Mouse (Mus musculus) megakaryocyte, embryonic 14.5 days (primary cell): Measurements from ENCODE around the gene Gpr35. TPM values are rescaled to one million over a fixed set of nuclear protein-coding genes. Genes with fewer than 3 reads are reported as not detected.

ENCODE experiments used
- H3K27me3 ChIP-seq: replicated peaks from 2 replicates; pipeline ENCODE3; 2012; ENCODE audit warnings: inconsistent platforms
- H3K36me3 ChIP-seq: replicated peaks from 2 replicates; pipeline ENCODE3; 2012; ENCODE audit warnings: low read length, inconsistent platforms, mixed read lengths
- H3K4me1 ChIP-seq: 2 replicates; pipeline ENCODE4 v1.6.1; 2012; ENCODE audit warnings: inconsistent platforms
- H3K4me3 ChIP-seq: replicated peaks from 2 replicates; pipeline ENCODE3; 2012; ENCODE audit warnings: moderate library complexity, mild to moderate bottlenecking, inconsistent platforms
- H3K9me3 ChIP-seq: 2 replicates; pipeline ENCODE4 v1.6.1; 2012; ENCODE audit warnings: inconsistent platforms
- FLI1 ChIP-seq: IDR thresholded peaks from 2 replicates; pipeline ENCODE4 v1.6.1; 2012; ENCODE audit warnings: low read length, inconsistent platforms, mixed read lengths
- GATA1 ChIP-seq: IDR thresholded peaks from 3 replicates; pipeline ENCODE4 v1.6.1; 2012; ENCODE audit warnings: mixed read lengths, low read length, inconsistent platforms, borderline replicate concordance
- polyA plus RNA-seq: library from polyadenylated mRNA; stranded (reverse); fragments of >175 nt; gene quantifications from 2 replicates; pipeline ENCODE4 v1.2.3, GENCODE M21; 2012; ENCODE audit warnings: low replicate concordance; ENCODE audit not compliant: insufficient read depth

Gene Gpr35
- polyA plus RNA-seq, 1 experiment, result 1.1 TPM

DNA sequence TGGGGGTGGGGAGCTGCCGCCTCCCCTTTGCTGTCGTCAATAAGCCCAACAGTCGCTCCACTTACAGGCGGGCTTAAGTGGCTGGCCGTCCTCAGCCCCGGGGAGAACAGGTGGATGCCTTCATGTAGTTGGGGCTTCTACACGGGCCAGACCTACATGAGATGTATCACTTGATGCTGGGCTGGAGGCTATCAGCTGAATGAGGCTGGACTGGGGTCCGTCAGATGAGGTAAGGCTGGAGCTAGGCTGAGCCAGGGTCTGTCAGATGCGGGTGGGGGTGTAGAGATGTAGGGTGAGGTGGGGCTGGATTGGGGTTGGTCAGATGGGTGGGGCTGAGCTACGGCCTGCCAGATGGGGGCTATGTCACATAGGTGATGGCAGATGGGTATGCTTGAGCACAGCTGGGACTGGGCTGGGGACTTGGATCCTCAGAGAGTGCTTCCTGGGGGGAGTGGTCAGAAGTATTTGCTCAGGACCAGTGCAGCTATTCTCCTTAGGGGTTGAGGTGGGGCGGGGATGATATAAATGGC is 28.5 kb downstream of the Gpr35 start:
- no peak overlapping the region for H3K4me3 ChIP-seq
- no peaks in the 10 kb centered on the region for H3K9me3 ChIP-seq
- H3K36me3 ChIP-seq, result peaks cover 3% of the 10 kb centered on the region
- H3K4me1 ChIP-seq, result peaks cover 48% of the 10 kb centered on the region
- TF ChIP-seq FLI1 (no peak), GATA1 (no peak)
- H3K27me3 ChIP-seq, result peaks cover 61% of the 10 kb centered on the region

DNA sequence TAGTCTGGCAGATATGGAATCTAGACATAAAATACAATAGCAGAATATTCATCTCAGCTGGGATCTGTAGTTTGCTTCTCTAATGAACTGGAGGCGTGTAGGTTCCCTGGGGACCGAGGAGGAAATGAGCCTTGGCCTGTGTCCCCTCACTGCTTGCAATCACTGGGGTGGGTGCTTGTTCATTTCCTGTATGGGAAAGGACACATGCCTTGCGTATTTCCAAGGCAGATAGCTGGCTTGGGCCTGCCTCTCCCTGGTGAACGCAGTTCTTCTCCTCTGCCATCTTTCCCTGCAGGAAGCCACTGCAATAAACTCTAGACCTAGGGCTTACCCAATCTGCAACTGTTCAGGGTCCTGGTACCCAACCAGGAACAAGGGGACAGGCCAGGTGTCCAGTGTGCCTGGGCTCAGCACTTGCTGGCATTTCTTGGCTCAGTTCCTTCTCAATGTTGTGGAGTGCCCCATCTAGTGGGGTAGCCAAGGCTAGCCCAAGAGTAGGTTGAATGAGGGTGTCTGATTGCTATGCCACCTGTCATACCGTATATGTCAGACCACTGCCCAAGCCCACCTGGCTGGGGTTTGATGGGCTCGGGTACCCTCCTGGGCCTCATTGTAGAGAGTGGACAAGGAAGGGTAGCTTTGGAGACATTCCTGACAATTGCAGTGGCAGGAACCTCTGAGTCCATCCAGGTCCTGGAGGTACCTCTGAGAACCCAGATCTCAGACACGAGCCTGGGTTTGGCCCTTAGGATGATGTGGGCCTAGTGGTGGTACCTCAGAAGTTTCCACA is 30.6 kb downstream of the Gpr35 start:
- H3K27me3 ChIP-seq, result peaks cover 58% of the 10 kb centered on the region
- TF ChIP-seq FLI1 (no peak), GATA1 (no peak)

GRCm38 (mm10) chr1:92982931-92983605 is 32.4 kb downstream of the Gpr35 start:
- no peaks in the 10 kb centered on the region for H3K9me3 ChIP-seq
- H3K27me3 ChIP-seq, result peaks cover 47% of the 10 kb centered on the region
- no peak overlapping the region for H3K4me3 ChIP-seq
- TF ChIP-seq GATA1, result no peak
- no peak for TF ChIP-seq FLI1
- peaks cover 41% of the 10 kb centered on the region for H3K4me1 ChIP-seq
- peaks cover 3% of the 10 kb centered on the region for H3K36me3 ChIP-seq

More for the DNA sequence above, 30.6 kb downstream of the Gpr35 start:
- H3K4me1 ChIP-seq, result peaks cover 48% of the 10 kb centered on the region
- H3K36me3 ChIP-seq, result peaks cover 3% of the 10 kb centered on the region
- H3K4me3 ChIP-seq, result no peak overlapping the region
- H3K9me3 ChIP-seq, result no peaks in the 10 kb centered on the region

- TF ChIP-seq FLI1 (no peak), GATA1 (no peak)
- peaks cover 40% of the 10 kb centered on the region for H3K27me3 ChIP-seq
- H3K9me3 ChIP-seq, result no peaks in the 10 kb centered on the region
Measured at GRCm38 (mm10) chr1:92984999-92985398, 34.3 kb downstream of the Gpr35 start.

GRCm38 (mm10) chr1:92988894-92989293 is 38.2 kb downstream of the Gpr35 start:
- Histone ChIP-seq H3K27me3 (peaks cover 34% of the 10 kb centered on the region), H3K9me3 (no peaks in the 10 kb centered on the region), H3K4me1 (no peaks in the 10 kb centered on the region), H3K36me3 (no peaks in the 10 kb centered on the region), H3K4me3 (no peak overlapping the region)
- no peak for TF ChIP-seq FLI1
- no peak for TF ChIP-seq GATA1

More at GRCm38 (mm10) chr1:92984999-92985398, 34.3 kb downstream of the Gpr35 start:
- H3K4me3 ChIP-seq, result no peak overlapping the region
- H3K36me3 ChIP-seq, result peaks cover 3% of the 10 kb centered on the region
- H3K4me1 ChIP-seq, result peaks cover 25% of the 10 kb centered on the region

- H3K9me3 ChIP-seq, result no peaks in the 10 kb centered on the region
Measured at GRCm38 (mm10) chr1:92989891-92990290, 39.2 kb downstream of the Gpr35 start.

DNA sequence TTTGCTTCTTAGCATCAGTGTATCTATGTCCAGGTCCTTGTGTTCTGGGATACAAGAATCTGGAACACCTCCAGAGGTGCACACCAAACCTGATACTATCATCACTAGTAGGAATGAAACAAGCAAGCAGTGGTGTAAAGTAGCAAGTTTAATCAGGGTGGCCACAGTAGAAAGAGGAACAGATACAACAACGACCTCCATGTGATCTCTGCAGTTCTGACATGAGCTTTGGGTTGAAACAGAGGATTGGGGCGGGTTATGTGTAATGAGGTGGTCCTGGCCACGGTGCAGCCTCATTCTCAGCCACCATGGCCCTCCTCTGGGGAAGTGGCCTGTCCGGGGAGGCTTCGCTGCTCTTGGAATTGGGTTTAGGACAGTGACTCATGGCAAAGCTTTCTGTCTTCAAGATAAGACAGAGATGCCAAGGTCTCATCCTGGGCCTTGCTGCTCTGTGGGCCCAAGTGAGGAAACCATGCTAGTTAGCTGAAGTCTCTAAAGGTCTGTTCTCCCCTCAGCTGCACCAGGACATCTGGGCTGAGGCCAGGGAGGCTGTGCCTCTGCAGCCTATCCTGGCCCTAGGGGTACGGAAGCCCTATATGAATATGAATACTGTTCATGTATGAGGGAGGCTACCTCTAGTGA is 41.7 kb downstream of the Gpr35 start:
- TF ChIP-seq GATA1 (no peak), FLI1 (no peak)
- peaks cover 41% of the 10 kb centered on the region for H3K27me3 ChIP-seq
- no peaks in the 10 kb centered on the region for H3K4me1 ChIP-seq
- H3K9me3 ChIP-seq, result no peaks in the 10 kb centered on the region
- no peak overlapping the region for H3K4me3 ChIP-seq
- no peaks in the 10 kb centered on the region for H3K36me3 ChIP-seq

More at GRCm38 (mm10) chr1:92989891-92990290, 39.2 kb downstream of the Gpr35 start:
- Histone ChIP-seq H3K27me3 (peaks cover 38% of the 10 kb centered on the region), H3K4me3 (no peak overlapping the region), H3K4me1 (no peaks in the 10 kb centered on the region), H3K36me3 (no peaks in the 10 kb centered on the region)
- no peak for TF ChIP-seq GATA1
- TF ChIP-seq FLI1, result no peak

DNA sequence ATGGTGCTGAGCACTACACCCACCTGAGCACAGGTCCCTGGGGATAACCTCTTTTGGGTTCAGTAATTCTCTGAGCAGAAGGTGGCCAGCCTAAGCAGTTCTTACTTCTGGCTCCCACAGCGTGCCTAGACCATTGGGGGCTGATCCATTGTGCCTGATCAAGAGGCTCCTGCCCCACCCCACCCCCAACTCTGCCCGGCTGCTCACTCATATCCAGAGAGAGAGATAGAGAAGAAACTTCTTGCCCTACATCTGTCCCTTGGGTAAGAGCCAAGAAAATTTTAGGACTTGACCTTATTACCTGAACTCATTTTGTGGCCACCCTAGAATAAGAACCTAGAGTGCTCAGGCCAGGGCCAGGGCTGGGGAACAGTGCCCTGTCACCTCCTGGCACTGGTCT is 42.2 kb downstream of the Gpr35 start:
- Histone ChIP-seq H3K9me3 (no peaks in the 10 kb centered on the region), H3K4me3 (no peak overlapping the region), H3K4me1 (no peaks in the 10 kb centered on the region), H3K27me3 (peaks cover 41% of the 10 kb centered on the region), H3K36me3 (no peaks in the 10 kb centered on the region)
- TF ChIP-seq GATA1, result no peak
- TF ChIP-seq FLI1, result no peak

GRCm38 (mm10) chr1:93006061-93006460 is 55.4 kb downstream of the Gpr35 start, which contains the start of gene Aqp12:
Gene Aqp12, plus strand, starts transcription at chr1:93006334.
- no peaks in the 10 kb centered on the region for H3K36me3 ChIP-seq
- peaks cover 4% of the 10 kb centered on the region for H3K9me3 ChIP-seq
- H3K4me1 ChIP-seq, result peaks cover 16% of the 10 kb centered on the region
- H3K4me3 ChIP-seq, result no peak within 1 kb of the TSS
- H3K27me3 ChIP-seq, result peaks cover 50% of the 10 kb centered on the region
- no peak for TF ChIP-seq GATA1
- TF ChIP-seq FLI1, result no peak
